In the genomic region with DNA sequence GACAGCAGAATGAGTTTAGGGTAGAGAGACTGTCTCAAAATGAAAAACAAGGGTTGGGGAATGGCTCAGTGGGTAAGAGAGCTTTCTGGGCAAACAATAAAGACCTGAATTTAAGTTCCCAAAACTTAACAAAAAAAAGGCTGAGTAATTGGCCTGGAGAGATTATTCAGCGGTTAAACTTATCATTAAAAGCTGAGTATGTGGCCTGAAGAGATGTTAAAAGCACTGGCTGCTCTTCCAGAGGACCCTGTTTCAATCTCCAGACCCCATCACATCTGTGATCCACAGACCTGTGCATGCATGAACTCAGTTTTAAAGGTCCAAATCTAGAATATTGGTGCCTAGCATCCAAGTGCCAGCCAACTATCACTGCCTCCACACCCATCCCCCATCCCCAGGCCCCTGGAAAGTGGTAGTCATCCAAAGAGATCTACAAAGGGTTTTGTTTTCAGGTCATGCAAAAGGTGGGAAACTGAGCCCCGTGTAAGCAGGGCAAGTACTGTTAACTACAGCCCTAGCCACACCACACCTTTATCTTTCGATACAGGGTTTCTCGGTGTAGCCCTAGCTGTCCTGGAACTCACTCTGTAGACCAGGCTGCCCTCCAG, we compare ENCODE assay signal across 8 mouse cellular contexts. TPM values are rescaled to one million over a fixed set of nuclear protein-coding genes. Genes with fewer than 3 reads are reported as not detected.
DNase-seq lines count a peak whose midpoint lies in the region; ATAC-seq and TF ChIP-seq lines count a peak whose summit lies in the region.
"Had no signal": no experiment of that assay in that cellular context is flagged by ENCODE, and none has a peak within 500 bp of the region (broad histone marks: within the 10 kb centered on the region; RNA-seq: fewer than 3 reads in every experiment).

No protein-coding gene starts in this region.

- no peak overlapping the region; the same call in 1 of the 2 replicates for H3K4me3 ChIP-seq in layer of hippocampus, adult 2 months
- peak overlapping the region; percentile 26; the same call in 1 of the 2 replicates for H3K4me3 ChIP-seq in embryonic facial prominence, embryonic 15.5 days (replicated peaks)
- H3K4me3 ChIP-seq in liver, embryonic 15.5 days (replicated peaks) = peak overlapping the region; percentile 49; the same call in 1 of the 2 replicates

- H3K4me1 ChIP-seq in embryonic facial prominence, embryonic 15.5 days = peaks cover 44% of the 10 kb centered on the region
- peaks cover 86% of the 10 kb centered on the region for H3K4me1 ChIP-seq in liver, embryonic 15.5 days (replicated peaks)

- H3K9me3 ChIP-seq in embryonic facial prominence, embryonic 15.5 days (replicated peaks) = no peaks in the 10 kb centered on the region
- no peaks in the 10 kb centered on the region for H3K9me3 ChIP-seq in liver, embryonic 15.5 days (replicated peaks)

- WGBS in embryonic facial prominence, embryonic 15.5 days = 40% methylated on average over 4 of the region's 4 CpGs
- WGBS in liver, embryonic 15.5 days (ENCODE audit: insufficient replicate concordance) = 21% methylated on average over 4 of the region's 4 CpGs

- no peaks in the 10 kb centered on the region for H3K27me3 ChIP-seq in embryonic facial prominence, embryonic 15.5 days
- H3K27me3 ChIP-seq in liver, embryonic 15.5 days = peaks cover 9% of the 10 kb centered on the region; the same call in 1 of the 2 replicates

- H3K9ac ChIP-seq in embryonic facial prominence, embryonic 15.5 days = no peak overlapping the region
- 0 out of 2 replicates have a peak overlapping the region, but pooled peaks have one; percentile 48 for H3K9ac ChIP-seq in liver, embryonic 15.5 days

- H3K27ac ChIP-seq in layer of hippocampus, adult 2 months = peak overlapping the region; percentile 43; the same call in 1 of the 2 replicates
- peak overlapping the region; percentile 83 for H3K27ac ChIP-seq in embryonic facial prominence, embryonic 15.5 days (replicated peaks)
- H3K27ac ChIP-seq in liver, embryonic 15.5 days (replicated peaks) = peak overlapping the region; percentile 39

- DNase-seq in layer of hippocampus, adult 2 months (ENCODE audit: low spot score in 2 of 2) = no peak
- DNase-seq in layer of hippocampus, adult 9-11 months = no peak
- peak; percentile 30 for DNase-seq in MEL-GATA-1-ER (ENCODE audit: extremely low read depth, low read depth)
- DNase-seq in left cerebral cortex, adult 11 months (ENCODE audit: low spot score) = no peak
- DNase-seq in spleen, postnatal 14 days (ENCODE audit: low spot score in 2 of 2) = no peak

- no peak for ATAC-seq in embryonic facial prominence, embryonic 15.5 days (ENCODE audit: insufficient number of reproducible peaks, low FRiP score, low TSS enrichment, low read depth)
- ATAC-seq in liver, embryonic 15.5 days (ENCODE audit: insufficient read depth) = peak; percentile 2
- ATAC-seq: forebrain, embryonic 14.5 days had no signal

- no peak for TF ChIP-seq CTCF in layer of hippocampus, adult 2 months (conservative IDR thresholded peaks at IDR 0.05)

- H3K4me2 ChIP-seq in embryonic facial prominence, embryonic 15.5 days (replicated peaks) = peak overlapping the region; percentile 52
- H3K4me2 ChIP-seq in liver, embryonic 15.5 days = peak overlapping the region; percentile 81

- H3K36me3 ChIP-seq in embryonic facial prominence, embryonic 15.5 days = peaks cover 52% of the 10 kb centered on the region
- peaks cover 19% of the 10 kb centered on the region for H3K36me3 ChIP-seq in liver, embryonic 15.5 days (replicated peaks)

RNA-seq across cellular contexts. Expression of a gene that starts 1.9 kb away (rescaled TPM):
- total RNA-seq in layer of hippocampus, adult 2 months (2021) = 100 to 1,000 TPM; 115 to 121 TPM
- 202 and 212 TPM in 2 replicates for polyA plus RNA-seq in embryonic facial prominence, embryonic 15.5 days (2015; fragmentation: Nextera tagmentation; extraction: Ambion mirVana)
- polyA plus RNA-seq in liver, embryonic 15.5 days (2015; fragmentation: Nextera tagmentation; extraction: Ambion mirVana) = 76.1 and 81.2 TPM in 2 replicates

RNA-seq across cellular contexts. Expression of a gene that starts 19.6 kb away (rescaled TPM):
- 1 to 10 TPM; 6.7 to 7.3 TPM for total RNA-seq in layer of hippocampus, adult 2 months (2021)
- polyA plus RNA-seq in embryonic facial prominence, embryonic 15.5 days (2015; fragmentation: Nextera tagmentation; extraction: Ambion mirVana) = 72.5 and 73.3 TPM in 2 replicates
- polyA plus RNA-seq in liver, embryonic 15.5 days (2015; fragmentation: Nextera tagmentation; extraction: Ambion mirVana) = 4.1 and 4.6 TPM in 2 replicates

RNA-seq across cellular contexts. Expression of a gene that starts 25.6 kb away (rescaled TPM):
- 1,000 to 10,000 TPM; 1,462 to 1,494 TPM for total RNA-seq in layer of hippocampus, adult 2 months (2021)
- 931 and 958 TPM in 2 replicates for polyA plus RNA-seq in embryonic facial prominence, embryonic 15.5 days (2015; fragmentation: Nextera tagmentation; extraction: Ambion mirVana)
- 246 and 279 TPM in 2 replicates for polyA plus RNA-seq in liver, embryonic 15.5 days (2015; fragmentation: Nextera tagmentation; extraction: Ambion mirVana)

Comparison
In these comparisons a context has a peak if more than half of its experiments do, and no peak if none do; other contexts are left out.
1. RNA of a gene that starts 19.6 kb away (polyA plus RNA-seq): 72.5 to 73.3 TPM in embryonic facial prominence, embryonic 15.5 days; 4.1 to 4.6 TPM in liver, embryonic 15.5 days; every median in the first group is over 10 times any median in the second.
2. Peak in every context shown above with its lines, with median percentiles within 50 percentile points of each other: H3K27ac ChIP-seq.